Mouse (Mus musculus) liver, embryonic 11.5 days (tissue): ENCODE data around the gene Adamts2. TPM values are rescaled to one million over a fixed set of nuclear protein-coding genes. Genes with fewer than 3 reads are reported as not detected.

ENCODE experiments used
- ATAC-seq: fragments of 200-750 bp; cut with Nextera tagmentation; replicated peaks from 2 replicates; pipeline ENCODE4 v1.8.0; 2017; ENCODE audit warnings: moderate number of reproducible peaks, mild to moderate bottlenecking, moderate TSS enrichment, moderate library complexity; ENCODE audit not compliant: low FRiP score
- DNase-seq: peaks from one replicate; pipeline ENCODE4 v3.0.0-alpha.2; 2017; ENCODE audit warnings: low spot score
- H3K27ac ChIP-seq: fragments of 300-500 bp; sonication (generic); 2 replicates; pipeline ENCODE4 v1.5.1; 2014; ENCODE audit warnings: mild to moderate bottlenecking, low read depth, low read length, control low read depth
- H3K27me3 ChIP-seq: fragments of 300-500 bp; sonication (generic); replicated peaks from 2 replicates; pipeline ENCODE4 v1.6.1; 2014; ENCODE audit warnings: low read length, mixed read lengths; ENCODE audit not compliant: control insufficient read depth, insufficient read depth
- H3K36me3 ChIP-seq: fragments of 300-500 bp; sonication (generic); 2 replicates; pipeline ENCODE4 v1.6.1; 2014; ENCODE audit warnings: mild to moderate bottlenecking, low read length, moderate library complexity, mixed read lengths; ENCODE audit not compliant: control insufficient read depth, insufficient read depth
- H3K4me1 ChIP-seq: fragments of 300-500 bp; sonication (generic); replicated peaks from 2 replicates; pipeline ENCODE4 v1.6.1; 2014; ENCODE audit warnings: low read length, mixed read lengths; ENCODE audit not compliant: control insufficient read depth, insufficient read depth
- H3K4me2 ChIP-seq: fragments of 300-500 bp; sonication (generic); 2 replicates; pipeline ENCODE4 v1.6.1; 2014; ENCODE audit warnings: mild to moderate bottlenecking, control low read depth, moderate library complexity
- H3K4me3 ChIP-seq: fragments of 300-500 bp; sonication (generic); 2 replicates; pipeline ENCODE4 v1.5.1; 2014; ENCODE audit warnings: low read depth, low read length, control low read depth
- H3K9ac ChIP-seq: fragments of 300-500 bp; sonication (generic); 2 replicates; pipeline ENCODE4 v1.6.1; 2014; ENCODE audit warnings: low read depth, low read length, control low read depth
- H3K9me3 ChIP-seq: fragments of 300-500 bp; sonication (generic); 2 replicates; pipeline ENCODE4 v1.6.1; 2016; ENCODE audit warnings: low read length, inconsistent platforms, mixed read lengths; ENCODE audit not compliant: control insufficient read depth
- WGBS: fragments of 180-500 bp; shearing (Covaris S2); extraction: QIAGEN DNeasy Blood & Tissue Kit; methylation state at CpG from one replicate; pipeline ENCODE4 v1.1.7; 2014; 5-methylcytosine and 5-hydroxymethylcytosine counted together
- polyA plus RNA-seq: library from polyadenylated mRNA; unstranded; fragments of >200 nt; fragmentation: Nextera tagmentation; extraction: Ambion mirVana; gene quantifications from 2 replicates; pipeline ENCODE4 v1.2.1, GENCODE M21; 2014

Gene Adamts2
- polyA plus RNA-seq, 1 experiment from 2014 or later, result 4.2 TPM

- ATAC-seq (no peak), DNase-seq (no peak)
- no peak overlapping the region for H3K4me3 ChIP-seq
- H3K27ac ChIP-seq, result no peak overlapping the region
- H3K4me2 ChIP-seq, result no peak overlapping the region
- H3K27me3 ChIP-seq, result no peaks in the 10 kb centered on the region
- no peaks in the 10 kb centered on the region for H3K4me1 ChIP-seq
- H3K9me3 ChIP-seq, result no peaks in the 10 kb centered on the region
- 63% methylated on average over 11 of the region's 11 CpGs for WGBS
- H3K9ac ChIP-seq, result no peak overlapping the region
- no peaks in the 10 kb centered on the region for H3K36me3 ChIP-seq
Observed at GRCm38 (mm10) chr11:50617015-50617543, 15.2 kb downstream of the Adamts2 start.

- Histone ChIP-seq H3K4me3 (no peak overlapping the region), H3K9ac (no peak overlapping the region), H3K4me2 (no peak overlapping the region), H3K36me3 (no peaks in the 10 kb centered on the region), H3K27ac (no peak overlapping the region), H3K27me3 (no peaks in the 10 kb centered on the region), H3K9me3 (no peaks in the 10 kb centered on the region), H3K4me1 (no peaks in the 10 kb centered on the region)
- ATAC-seq (no peak), DNase-seq (no peak)
- 84% methylated on average over 4 of the region's 4 CpGs for WGBS
Observed at GRCm38 (mm10) chr11:50620926-50621325, 19.0 kb downstream of the Adamts2 start.

GRCm38 (mm10) chr11:50621364-50621763, 19.5 kb downstream of the Adamts2 start:
- whole genome bisulfite sequencing, result 66% methylated on average over 5 of the region's 5 CpGs
- no peaks in the 10 kb centered on the region for H3K4me1 ChIP-seq
- H3K27me3 ChIP-seq, result no peaks in the 10 kb centered on the region
- no peak overlapping the region for H3K27ac ChIP-seq
- no peak for DNase-seq
- no peaks in the 10 kb centered on the region for H3K9me3 ChIP-seq
- no peak for ATAC-seq
- H3K36me3 ChIP-seq, result no peaks in the 10 kb centered on the region
- H3K4me3 ChIP-seq, result no peak overlapping the region
- no peak overlapping the region for H3K4me2 ChIP-seq
- no peak overlapping the region for H3K9ac ChIP-seq

GRCm38 (mm10) chr11:50622238-50622726, 20.4 kb downstream of the Adamts2 start:
- Histone ChIP-seq H3K27me3 (no peaks in the 10 kb centered on the region), H3K4me1 (no peaks in the 10 kb centered on the region), H3K9ac (no peak overlapping the region), H3K27ac (peak overlapping the region; percentile 16; the same call in 1 of the 2 replicates), H3K36me3 (no peaks in the 10 kb centered on the region), H3K4me2 (no peak overlapping the region), H3K9me3 (no peaks in the 10 kb centered on the region), H3K4me3 (no peak overlapping the region)
- ATAC-seq, result peak; percentile 41
- 39% methylated on average over 15 of the region's 15 CpGs for WGBS
- peak; percentile 46 for DNase-seq

- Histone ChIP-seq H3K27me3 (no peaks in the 10 kb centered on the region), H3K9me3 (no peaks in the 10 kb centered on the region), H3K4me3 (no peak overlapping the region), H3K9ac (no peak overlapping the region), H3K36me3 (no peaks in the 10 kb centered on the region), H3K4me1 (no peaks in the 10 kb centered on the region), H3K27ac (no peak overlapping the region), H3K4me2 (no peak overlapping the region)
- WGBS, result 82% methylated on average over 3 of the region's 3 CpGs
- ATAC-seq (no peak), DNase-seq (no peak)
Observed at GRCm38 (mm10) chr11:50623806-50624205, 21.9 kb downstream of the Adamts2 start.

- Histone ChIP-seq H3K36me3 (no peaks in the 10 kb centered on the region), H3K4me3 (no peak overlapping the region), H3K4me2 (no peak overlapping the region), H3K27me3 (no peaks in the 10 kb centered on the region), H3K4me1 (no peaks in the 10 kb centered on the region), H3K27ac (no peak overlapping the region), H3K9ac (no peak overlapping the region), H3K9me3 (no peaks in the 10 kb centered on the region)
- DNase-seq, result no peak
- 49% methylated on average over 2 of the region's 2 CpGs for WGBS
- ATAC-seq, result no peak
Observed at GRCm38 (mm10) chr11:50624239-50624638, 22.4 kb downstream of the Adamts2 start.

GRCm38 (mm10) chr11:50624720-50625119, 22.8 kb downstream of the Adamts2 start:
- H3K27me3 ChIP-seq, result no peaks in the 10 kb centered on the region
- no peak for DNase-seq
- no peak for ATAC-seq
- no peaks in the 10 kb centered on the region for H3K9me3 ChIP-seq
- no peak overlapping the region for H3K4me2 ChIP-seq
- no peak overlapping the region for H3K9ac ChIP-seq
- no peaks in the 10 kb centered on the region for H3K4me1 ChIP-seq
- no peaks in the 10 kb centered on the region for H3K36me3 ChIP-seq
- H3K4me3 ChIP-seq, result no peak overlapping the region
- no peak overlapping the region for H3K27ac ChIP-seq
- WGBS, result 71% methylated on average over 5 of the region's 5 CpGs

GRCm38 (mm10) chr11:50628915-50629314, 27.0 kb downstream of the Adamts2 start:
- H3K4me3 ChIP-seq, result no peak overlapping the region
- H3K4me1 ChIP-seq, result no peaks in the 10 kb centered on the region
- no peaks in the 10 kb centered on the region for H3K27me3 ChIP-seq
- ATAC-seq, result no peak
- WGBS, result 53% methylated on average over 3 of the region's 3 CpGs
- no peak overlapping the region for H3K4me2 ChIP-seq
- H3K9ac ChIP-seq, result no peak overlapping the region
- no peak overlapping the region for H3K27ac ChIP-seq
- H3K36me3 ChIP-seq, result no peaks in the 10 kb centered on the region
- DNase-seq, result no peak
- H3K9me3 ChIP-seq, result no peaks in the 10 kb centered on the region

- Histone ChIP-seq H3K4me3 (no peak overlapping the region), H3K27ac (no peak overlapping the region), H3K27me3 (no peaks in the 10 kb centered on the region), H3K9me3 (no peaks in the 10 kb centered on the region), H3K36me3 (no peaks in the 10 kb centered on the region), H3K9ac (no peak overlapping the region), H3K4me2 (no peak overlapping the region), H3K4me1 (0 out of 2 replicates have a peak, but pooled peaks cover 4% of the 10 kb centered on the region)
- ATAC-seq, result no peak
- WGBS, result 73% methylated on average over 2 of the region's 2 CpGs
- no peak for DNase-seq
Observed at GRCm38 (mm10) chr11:50630462-50630861, 28.6 kb downstream of the Adamts2 start.
